Mouse (Mus musculus) liver, postnatal 0 days (tissue): ENCODE measurements around the gene Mrps33.

ENCODE experiments used
- CTCF ChIP-seq: sonication (generic); IDR thresholded peaks from 2 replicates; pipeline ENCODE4 v1.5.1; 2016; ENCODE audit warnings: antibody characterized with exemption, low read depth
- EP300 ChIP-seq: IDR thresholded peaks from 2 replicates; pipeline ENCODE4 v1.6.1; 2016; ENCODE audit warnings: antibody characterized with exemption, low read depth, mild to moderate bottlenecking

- TF ChIP-seq CTCF (peak; percentile 72), EP300 (no peak)
Observed at GRCm38 (mm10) chr6:39782618-39783017, 28.2 kb downstream of the Mrps33 start.
